Mouse (Mus musculus): ENCODE data around the gene Rab6a. TPM values are rescaled to one million over a fixed set of nuclear protein-coding genes. Genes with fewer than 3 reads are reported as not detected.

Rab6a gene
- polyA plus RNA-seq, 1 experiment from 2014 or later: 84.9 TPM

GRCm38 (mm10) chr7:100578794-100579193 lies 28.4 kb upstream of the Rab6a start:
- no peak for ATAC-seq (ENCODE audit: insufficient read depth, low FRiP score)
- H3K27ac ChIP-seq (ENCODE audit: low read length): no peak overlapping the region
- no peak overlapping the region for H3K4me2 ChIP-seq (ENCODE audit: low read depth, low read length)
- H3K36me3 ChIP-seq (ENCODE audit: control insufficient read depth, insufficient read depth, low read length): no peaks in the 10 kb centered on the region
- H3K9ac ChIP-seq (ENCODE audit: low read length): no peak overlapping the region
- no peak overlapping the region for H3K4me3 ChIP-seq (replicated peaks; ENCODE audit: low read length)
- peaks cover 3% of the 10 kb centered on the region; the same call in 1 of the 2 replicates for H3K4me1 ChIP-seq (ENCODE audit: control insufficient read depth, insufficient read depth, low read length)
- whole genome bisulfite sequencing: 75% methylated on average over 2 of the region's 2 CpGs
- H3K27me3 ChIP-seq (ENCODE audit: control insufficient read depth, insufficient read depth, low read length): no peaks in the 10 kb centered on the region
- no peaks in the 10 kb centered on the region for H3K9me3 ChIP-seq (replicated peaks; ENCODE audit: control insufficient read depth, low read length)

GRCm38 (mm10) chr7:100582235-100582634 lies 25.0 kb upstream of the Rab6a start:
- no peak overlapping the region for H3K27ac ChIP-seq (ENCODE audit: low read length)
- H3K4me3 ChIP-seq (replicated peaks; ENCODE audit: low read length): peak overlapping the region; percentile 67
- H3K4me1 ChIP-seq (ENCODE audit: control insufficient read depth, insufficient read depth, low read length): peaks cover 3% of the 10 kb centered on the region; the same call in 1 of the 2 replicates
- H3K4me2 ChIP-seq (ENCODE audit: low read depth, low read length): peak overlapping the region; percentile 82
- H3K27me3 ChIP-seq (ENCODE audit: control insufficient read depth, insufficient read depth, low read length): no peaks in the 10 kb centered on the region
- no peaks in the 10 kb centered on the region for H3K36me3 ChIP-seq (ENCODE audit: control insufficient read depth, insufficient read depth, low read length)
- no peaks in the 10 kb centered on the region for H3K9me3 ChIP-seq (replicated peaks; ENCODE audit: control insufficient read depth, low read length)
- WGBS: 36% methylated on average over 7 of the region's 7 CpGs
- peak overlapping the region; percentile 96 for H3K9ac ChIP-seq (ENCODE audit: low read length)
- no peak for ATAC-seq (ENCODE audit: insufficient read depth, low FRiP score)

GRCm38 (mm10) chr7:100582727-100583236 lies 24.4 kb upstream of the Rab6a start:
- Histone ChIP-seq H3K4me1 (ENCODE audit: control insufficient read depth, insufficient read depth, low read length) (peaks cover 3% of the 10 kb centered on the region; the same call in 1 of the 2 replicates), H3K27me3 (ENCODE audit: control insufficient read depth, insufficient read depth, low read length) (no peaks in the 10 kb centered on the region), H3K4me3 (replicated peaks; ENCODE audit: low read length) (peak overlapping the region; percentile 67), H3K36me3 (ENCODE audit: control insufficient read depth, insufficient read depth, low read length) (no peaks in the 10 kb centered on the region), H3K9me3 (replicated peaks; ENCODE audit: control insufficient read depth, low read length) (no peaks in the 10 kb centered on the region), H3K4me2 (ENCODE audit: low read depth, low read length) (peak overlapping the region; percentile 82), H3K9ac (ENCODE audit: low read length) (peak overlapping the region; percentile 96), H3K27ac (ENCODE audit: low read length) (peak overlapping the region; percentile 91)
- peak; percentile 93 for ATAC-seq (ENCODE audit: insufficient read depth, low FRiP score)
- 0% methylated on average over 31 of the region's 31 CpGs for WGBS

- Histone ChIP-seq H3K27me3 (ENCODE audit: control insufficient read depth, insufficient read depth, low read length) (no peaks in the 10 kb centered on the region), H3K9me3 (replicated peaks; ENCODE audit: control insufficient read depth, low read length) (no peaks in the 10 kb centered on the region), H3K36me3 (ENCODE audit: control insufficient read depth, insufficient read depth, low read length) (no peaks in the 10 kb centered on the region), H3K4me2 (ENCODE audit: low read depth, low read length) (no peak overlapping the region), H3K4me3 (replicated peaks; ENCODE audit: low read length) (no peak overlapping the region), H3K27ac (ENCODE audit: low read length) (peak overlapping the region; percentile 79), H3K4me1 (ENCODE audit: control insufficient read depth, insufficient read depth, low read length) (no peaks in the 10 kb centered on the region), H3K9ac (ENCODE audit: low read length) (no peak overlapping the region)
- no peak for ATAC-seq (ENCODE audit: insufficient read depth, low FRiP score)
- 49% methylated on average over 1 of the region's 1 CpGs for WGBS
Observed at GRCm38 (mm10) chr7:100589816-100590215, 17.4 kb upstream of the Rab6a start.

- Histone ChIP-seq H3K27me3 (ENCODE audit: control insufficient read depth, insufficient read depth, low read length) (no peaks in the 10 kb centered on the region), H3K27ac (ENCODE audit: low read length) (peak overlapping the region; percentile 90), H3K4me3 (replicated peaks; ENCODE audit: low read length) (peak overlapping the region; percentile 52), H3K4me1 (ENCODE audit: control insufficient read depth, insufficient read depth, low read length) (no peaks in the 10 kb centered on the region), H3K9ac (ENCODE audit: low read length) (peak overlapping the region; percentile 65), H3K4me2 (ENCODE audit: low read depth, low read length) (peak overlapping the region; percentile 47), H3K36me3 (ENCODE audit: control insufficient read depth, insufficient read depth, low read length) (no peaks in the 10 kb centered on the region), H3K9me3 (replicated peaks; ENCODE audit: control insufficient read depth, low read length) (no peaks in the 10 kb centered on the region)
- 34% methylated on average over 7 of the region's 7 CpGs for WGBS
- no peak for ATAC-seq (ENCODE audit: insufficient read depth, low FRiP score)
Observed at GRCm38 (mm10) chr7:100590504-100590844, 16.7 kb upstream of the Rab6a start.

- Histone ChIP-seq H3K9ac (ENCODE audit: low read length) (peak overlapping the region; percentile 65), H3K27me3 (ENCODE audit: control insufficient read depth, insufficient read depth, low read length) (no peaks in the 10 kb centered on the region), H3K36me3 (ENCODE audit: control insufficient read depth, insufficient read depth, low read length) (no peaks in the 10 kb centered on the region), H3K27ac (ENCODE audit: low read length) (peak overlapping the region; percentile 90), H3K4me3 (replicated peaks; ENCODE audit: low read length) (peak overlapping the region; percentile 52), H3K4me1 (ENCODE audit: control insufficient read depth, insufficient read depth, low read length) (no peaks in the 10 kb centered on the region), H3K4me2 (ENCODE audit: low read depth, low read length) (peak overlapping the region; percentile 47), H3K9me3 (replicated peaks; ENCODE audit: control insufficient read depth, low read length) (no peaks in the 10 kb centered on the region)
- WGBS: under 1% methylated on average over 18 of the region's 20 CpGs
- peak; percentile 95 for ATAC-seq (ENCODE audit: insufficient read depth, low FRiP score)
Observed at GRCm38 (mm10) chr7:100590845-100591521, 16.2 kb upstream of the Rab6a start.

- Histone ChIP-seq H3K9ac (ENCODE audit: low read length) (peak overlapping the region; percentile 65), H3K36me3 (ENCODE audit: control insufficient read depth, insufficient read depth, low read length) (no peaks in the 10 kb centered on the region), H3K4me3 (replicated peaks; ENCODE audit: low read length) (peak overlapping the region; percentile 52), H3K27me3 (ENCODE audit: control insufficient read depth, insufficient read depth, low read length) (no peaks in the 10 kb centered on the region), H3K4me2 (ENCODE audit: low read depth, low read length) (peak overlapping the region; percentile 47), H3K9me3 (replicated peaks; ENCODE audit: control insufficient read depth, low read length) (no peaks in the 10 kb centered on the region), H3K27ac (ENCODE audit: low read length) (peak overlapping the region; percentile 90), H3K4me1 (ENCODE audit: control insufficient read depth, insufficient read depth, low read length) (no peaks in the 10 kb centered on the region)
- WGBS: 4% methylated on average over 2 of the region's 2 CpGs
- ATAC-seq (ENCODE audit: insufficient read depth, low FRiP score): no peak
Observed at GRCm38 (mm10) chr7:100591522-100591852, 15.7 kb upstream of the Rab6a start.

- Histone ChIP-seq H3K4me3 (replicated peaks; ENCODE audit: low read length) (no peak overlapping the region), H3K4me1 (ENCODE audit: control insufficient read depth, insufficient read depth, low read length) (no peaks in the 10 kb centered on the region), H3K9ac (ENCODE audit: low read length) (no peak overlapping the region), H3K27ac (ENCODE audit: low read length) (no peak overlapping the region), H3K9me3 (replicated peaks; ENCODE audit: control insufficient read depth, low read length) (no peaks in the 10 kb centered on the region), H3K36me3 (ENCODE audit: control insufficient read depth, insufficient read depth, low read length) (no peaks in the 10 kb centered on the region), H3K27me3 (ENCODE audit: control insufficient read depth, insufficient read depth, low read length) (no peaks in the 10 kb centered on the region), H3K4me2 (ENCODE audit: low read depth, low read length) (no peak overlapping the region)
- no peak for ATAC-seq (ENCODE audit: insufficient read depth, low FRiP score)
Observed at GRCm38 (mm10) chr7:100593349-100593748, 13.9 kb upstream of the Rab6a start.

GRCm38 (mm10) chr7:100600211-100600610 lies 7.0 kb upstream of the Rab6a start:
- no peak for ATAC-seq (ENCODE audit: insufficient read depth, low FRiP score)
- H3K27me3 ChIP-seq (ENCODE audit: control insufficient read depth, insufficient read depth, low read length): no peaks in the 10 kb centered on the region
- no peak overlapping the region for H3K4me3 ChIP-seq (replicated peaks; ENCODE audit: low read length)
- H3K9me3 ChIP-seq (replicated peaks; ENCODE audit: control insufficient read depth, low read length): no peaks in the 10 kb centered on the region
- no peaks in the 10 kb centered on the region for H3K4me1 ChIP-seq (ENCODE audit: control insufficient read depth, insufficient read depth, low read length)
- H3K9ac ChIP-seq (ENCODE audit: low read length): no peak overlapping the region
- no peaks in the 10 kb centered on the region for H3K36me3 ChIP-seq (ENCODE audit: control insufficient read depth, insufficient read depth, low read length)
- H3K4me2 ChIP-seq (ENCODE audit: low read depth, low read length): no peak overlapping the region
- no peak overlapping the region for H3K27ac ChIP-seq (ENCODE audit: low read length)
- WGBS: 65% methylated on average over 5 of the region's 5 CpGs

Data from stomach, embryonic 16.5 days (tissue).